8 mouse cellular contexts compared by ENCODE assay signal in genomic region chr11:70432048-70432894, GRCm38 (mm10). TPM values are rescaled to one million over a fixed set of nuclear protein-coding genes. Genes with fewer than 3 reads are reported as not detected.
DNase-seq lines count a peak whose midpoint lies in the region; ATAC-seq and TF ChIP-seq lines count a peak whose summit lies in the region.

Gene Arrb2, plus strand, starts transcription at chr11:70432635.

- no peaks in the 10 kb centered on the region for H3K9me3 ChIP-seq in hindbrain, embryonic 10.5 days
- no peaks in the 10 kb centered on the region for H3K9me3 ChIP-seq in lung, postnatal 0 days (ENCODE audit: low read length)

- peak within 1 kb of the TSS; percentile 51; the same call in 1 of the 2 replicates for H3K9ac ChIP-seq in lung, postnatal 0 days (replicated peaks; ENCODE audit: low read depth)

- peak; percentile 93 for ATAC-seq in frontal cortex, adult (ENCODE audit: low TSS enrichment)
- ATAC-seq in lung, postnatal 0 days = peak; percentile 96

- H3K27ac ChIP-seq in hindbrain, embryonic 10.5 days = peak within 1 kb of the TSS; percentile 92
- peak within 1 kb of the TSS; percentile 71; the same call in 1 of the 2 replicates for H3K27ac ChIP-seq in lung, postnatal 0 days (ENCODE audit: low read length)

- H3K4me2 ChIP-seq in lung, postnatal 0 days (replicated peaks; ENCODE audit: low read depth, low read length) = peak within 1 kb of the TSS; percentile 89

- H3K4me3 ChIP-seq in hindbrain, embryonic 10.5 days = peak within 1 kb of the TSS; percentile 77
- H3K4me3 ChIP-seq in lung, postnatal 0 days (ENCODE audit: low read depth, low read length) = peak within 1 kb of the TSS; percentile 65

- DNase-seq in MN1 (ENCODE audit: low spot score) = peak; percentile 97
- DNase-seq in cerebellum, adult 9-10 months = peak; percentile 98
- DNase-seq in hindbrain, embryonic 10.5 days (ENCODE audit: low spot score) = peak; percentile 97
- DNase-seq in layer of hippocampus, adult 9-11 months = peak; percentile 99
- peak; percentile 99 for DNase-seq in lung, postnatal 0 days (ENCODE audit: low spot score)
- peak; percentile 99 for DNase-seq in ovary, postnatal 14 days (ENCODE audit: low spot score)
- DNase-seq in thymus, postnatal 14 days = peak; percentile 100

- H3K36me3 ChIP-seq in hindbrain, embryonic 10.5 days = peaks cover 20% of the 10 kb centered on the region
- 0 out of 2 replicates have a peak, but pooled peaks cover 6% of the 10 kb centered on the region for H3K36me3 ChIP-seq in lung, postnatal 0 days (ENCODE audit: insufficient read depth, low read length)

- TF ChIP-seq EP300 in lung, postnatal 0 days (IDR thresholded peaks at IDR 0.05) = peak; percentile 38; the same call in 1 of the 2 replicates

- peaks cover 42% of the 10 kb centered on the region for H3K4me1 ChIP-seq in hindbrain, embryonic 10.5 days (replicated peaks)
- H3K4me1 ChIP-seq in lung, postnatal 0 days (ENCODE audit: insufficient read depth, low read depth, low read length) = peaks cover 6% of the 10 kb centered on the region; the same call in 1 of the 2 replicates

- WGBS in hindbrain, embryonic 10.5 days = under 1% methylated on average over 74 of the region's 75 CpGs
- WGBS in lung, postnatal 0 days = under 1% methylated on average over 67 of the region's 75 CpGs

- TF ChIP-seq CTCF in lung, postnatal 0 days (IDR thresholded peaks at IDR 0.05) = peak; percentile 72

- H3K27me3 ChIP-seq in hindbrain, embryonic 10.5 days (ENCODE audit: insufficient read depth, poor library complexity, severe bottlenecking) = no peaks in the 10 kb centered on the region
- no peaks in the 10 kb centered on the region for H3K27me3 ChIP-seq in lung, postnatal 0 days (replicated peaks; ENCODE audit: insufficient read depth, low read length)

RNA-seq across cellular contexts. Expression of gene Arrb2, which starts in this region (rescaled TPM):
- polyA plus RNA-seq in hindbrain, embryonic 10.5 days (2016; fragmentation: Nextera tagmentation; extraction: Ambion mirVana) = 31.1 and 32.7 TPM in 2 replicates
- polyA plus RNA-seq in lung, postnatal 0 days (2015; fragmentation: Nextera tagmentation; extraction: Ambion mirVana) = 12.7 and 13.7 TPM in 2 replicates

Comparison
In these comparisons a context has a peak if more than half of its experiments do, and no peak if none do; other contexts are left out.
1. Peak in every context shown above with its lines: DNase-seq, ATAC-seq, H3K4me3 ChIP-seq and H3K27ac ChIP-seq.